Comparison of ENCODE assay signal across 8 mouse cellular contexts in the genomic region with DNA sequence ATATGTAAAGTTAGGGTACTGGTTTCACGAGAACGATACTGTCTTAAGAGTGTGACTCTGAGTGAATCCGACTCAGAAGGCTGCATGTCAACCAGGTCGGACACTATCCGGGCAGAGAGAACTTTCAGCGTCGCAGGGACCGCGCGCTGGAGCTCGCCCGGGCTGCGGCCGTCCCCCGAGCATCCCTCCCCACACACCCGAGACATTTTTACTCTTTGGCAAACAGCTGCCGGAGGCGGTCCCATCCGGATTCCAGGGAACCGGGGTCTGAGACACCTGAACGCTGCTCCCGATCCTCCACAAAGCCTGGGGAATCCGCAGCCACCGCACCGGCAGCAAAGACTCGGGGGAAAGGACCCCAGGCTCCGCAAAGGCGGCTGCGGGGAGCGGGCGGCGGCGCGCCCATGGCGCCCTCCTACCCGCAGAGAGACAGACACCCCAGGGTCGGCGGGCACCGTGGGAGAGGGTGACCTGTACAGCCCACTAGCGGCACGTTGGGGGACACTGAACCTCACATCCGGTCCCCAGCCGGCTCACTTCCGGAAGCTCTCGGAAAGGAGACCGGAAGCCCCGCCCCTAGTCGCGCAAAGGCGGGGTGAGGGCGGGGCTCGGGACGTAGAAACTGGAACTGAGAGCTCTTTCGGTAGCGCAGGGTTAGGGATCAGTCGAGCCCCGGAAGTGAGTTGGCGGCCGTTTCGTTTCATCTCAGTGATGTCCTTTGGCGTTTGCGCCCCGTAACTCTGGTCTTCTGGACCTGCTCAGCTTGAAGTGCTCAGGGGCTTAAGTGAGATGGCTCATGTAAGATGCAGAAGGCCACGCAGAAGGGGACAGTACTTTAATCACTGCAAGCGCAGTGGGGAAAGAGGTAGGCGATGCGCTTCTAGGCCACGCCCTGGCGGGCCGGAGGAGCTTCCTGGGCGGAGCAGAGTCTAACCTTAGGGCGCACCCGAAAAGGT. TPM values are rescaled to one million over a fixed set of nuclear protein-coding genes. Genes with fewer than 3 reads are reported as not detected.
DNase-seq lines count a peak whose midpoint lies in the region; ATAC-seq and TF ChIP-seq lines count a peak whose summit lies in the region.

Gene Timmdc1 (minus strand): TSS at position 535 of the 956 bp plus-strand sequence.

- peak within 1 kb of the TSS; percentile 87 for H3K9ac ChIP-seq in forebrain, embryonic 16.5 days (replicated peaks; ENCODE audit: low read depth, low read length)
- H3K9ac ChIP-seq in lung, embryonic 14.5 days: peak within 1 kb of the TSS; percentile 94

- peak; percentile 93 for DNase-seq in G1E (ENCODE audit: low spot score)
- peak; percentile 96 to 98 for DNase-seq in cerebellum, adult 18-20 months
- DNase-seq in heart, postnatal 36 days: peak; percentile 95
- DNase-seq in layer of hippocampus, adult 2 months (ENCODE audit: low spot score in 2 of 2): peak; percentile 96 to 97
- peak; percentile 99 for DNase-seq in lung, embryonic 14.5 days
- peak; percentile 96 for DNase-seq in thymus, adult 2 months

- no peak for TF ChIP-seq CTCF in G1E (IDR thresholded peaks at IDR 0.05; ENCODE audit: low read depth, low read length)
- TF ChIP-seq CTCF in layer of hippocampus, adult 2 months (conservative IDR thresholded peaks at IDR 0.05): peak; percentile 51
- peak; percentile 27 for TF ChIP-seq CTCF in lung, embryonic 14.5 days (IDR thresholded peaks at IDR 0.05; ENCODE audit: low read depth)
- TF ChIP-seq CTCF in olfactory bulb, adult 2 months (IDR thresholded peaks at IDR 0.05; ENCODE audit: insufficient read depth, low read depth, low read length): no peak
- TF ChIP-seq CTCF in thymus, adult 2 months (IDR thresholded peaks at IDR 0.05; ENCODE audit: borderline replicate concordance, control insufficient read depth, extremely low read depth, insufficient read depth, low read length, poor library complexity): peak; percentile 53; the same call in 1 of the 2 replicates

- H3K27me3 ChIP-seq in G1E (ENCODE audit: insufficient read depth, low read length): no peaks in the 10 kb centered on the region
- H3K27me3 ChIP-seq in forebrain, embryonic 16.5 days (replicated peaks; ENCODE audit: control insufficient read depth, insufficient read depth, low read length): no peaks in the 10 kb centered on the region
- H3K27me3 ChIP-seq in lung, embryonic 14.5 days (ENCODE audit: insufficient read depth, low read length): no peaks in the 10 kb centered on the region
- no peaks in the 10 kb centered on the region for H3K27me3 ChIP-seq in thymus, adult 2 months (ENCODE audit: control insufficient read depth, insufficient read depth, low read length)

- H3K4me2 ChIP-seq in forebrain, embryonic 16.5 days (ENCODE audit: low read length): peak within 1 kb of the TSS; percentile 71
- peak within 1 kb of the TSS; percentile 67 for H3K4me2 ChIP-seq in lung, embryonic 14.5 days

- peak; percentile 89 for ATAC-seq in G1E (ENCODE audit: extremely low read depth, insufficient number of reproducible peaks, low FRiP score, poor library complexity, severe bottlenecking)
- peak; percentile 99 for ATAC-seq in forebrain, embryonic 16.5 days
- ATAC-seq in lung, embryonic 14.5 days (ENCODE audit: insufficient read depth): peak; percentile 97

- H3K27ac ChIP-seq in forebrain, embryonic 16.5 days (ENCODE audit: low read length): peak within 1 kb of the TSS; percentile 90
- H3K27ac ChIP-seq in layer of hippocampus, adult 2 months: peak within 1 kb of the TSS; percentile 98
- peak within 1 kb of the TSS; percentile 91 for H3K27ac ChIP-seq in lung, embryonic 14.5 days (ENCODE audit: low read depth)
- peak within 1 kb of the TSS; percentile 97 for H3K27ac ChIP-seq in olfactory bulb, adult 2 months (ENCODE audit: insufficient read depth, low read depth, low read length)
- H3K27ac ChIP-seq in thymus, adult 2 months (ENCODE audit: control insufficient read depth, insufficient read depth, low read length): peak within 1 kb of the TSS; percentile 84

- peaks cover 56% of the 10 kb centered on the region for H3K36me3 ChIP-seq in G1E (replicated peaks)
- peaks cover 26% of the 10 kb centered on the region for H3K36me3 ChIP-seq in forebrain, embryonic 16.5 days (ENCODE audit: control insufficient read depth, insufficient read depth)
- H3K36me3 ChIP-seq in lung, embryonic 14.5 days (ENCODE audit: insufficient read depth): peaks cover 37% of the 10 kb centered on the region
- H3K36me3 ChIP-seq in thymus, adult 2 months (ENCODE audit: control insufficient read depth, insufficient read depth, low read length): peaks cover 14% of the 10 kb centered on the region

- H3K4me1 ChIP-seq in G1E (ENCODE audit: insufficient read depth, low read depth, low read length): peaks cover 12% of the 10 kb centered on the region
- H3K4me1 ChIP-seq in forebrain, embryonic 16.5 days (replicated peaks; ENCODE audit: control insufficient read depth, insufficient read depth, low read length): peaks cover 9% of the 10 kb centered on the region
- no peaks in the 10 kb centered on the region for H3K4me1 ChIP-seq in lung, embryonic 14.5 days (ENCODE audit: insufficient read depth)
- no peaks in the 10 kb centered on the region for H3K4me1 ChIP-seq in olfactory bulb, adult 2 months (ENCODE audit: control insufficient read depth, insufficient read depth, low read length)
- peaks cover 5% of the 10 kb centered on the region for H3K4me1 ChIP-seq in thymus, adult 2 months (replicated peaks; ENCODE audit: control insufficient read depth, insufficient read depth, low read length)

- no peaks in the 10 kb centered on the region for H3K9me3 ChIP-seq in G1E (replicated peaks)
- H3K9me3 ChIP-seq in forebrain, embryonic 16.5 days (ENCODE audit: control insufficient read depth, low read length): no peaks in the 10 kb centered on the region
- no peaks in the 10 kb centered on the region for H3K9me3 ChIP-seq in lung, embryonic 14.5 days (ENCODE audit: low read depth, low read length)

- H3K4me3 ChIP-seq in G1E (ENCODE audit: low read depth, low read length): peak within 1 kb of the TSS; percentile 86
- H3K4me3 ChIP-seq in forebrain, embryonic 16.5 days (replicated peaks; ENCODE audit: low read length): peak within 1 kb of the TSS; percentile 76
- peak within 1 kb of the TSS; percentile 99 for H3K4me3 ChIP-seq in layer of hippocampus, adult 2 months
- peak within 1 kb of the TSS; percentile 93 for H3K4me3 ChIP-seq in lung, embryonic 14.5 days (ENCODE audit: low read depth, low read length)
- H3K4me3 ChIP-seq in olfactory bulb, adult 2 months (ENCODE audit: insufficient read depth, low read depth, low read length): peak within 1 kb of the TSS; percentile 97
- H3K4me3 ChIP-seq in thymus, adult 2 months (ENCODE audit: control insufficient read depth, insufficient read depth, low read length): peak within 1 kb of the TSS; percentile 70

- peak; percentile 86; the same call in 1 of the 2 replicates for TF ChIP-seq POLR2A in olfactory bulb, adult 2 months (IDR thresholded peaks at IDR 0.05; ENCODE audit: insufficient read depth, low read depth, low read length)
- peak; percentile 66; the same call in 1 of the 2 replicates for TF ChIP-seq POLR2A in thymus, adult 2 months (IDR thresholded peaks at IDR 0.05; ENCODE audit: control insufficient read depth, extremely low read depth, insufficient read depth, low read length, poor library complexity)

- intact Hi-C loops in heart, postnatal 36 days (cut with DNase I): loop anchor here (1.0 kb wide), 1 partner anchor 70 kb away; the partner anchor contains the start of gene Adprh

- WGBS in forebrain, embryonic 16.5 days: under 1% methylated on average over 73 of the region's 73 CpGs
- under 1% methylated on average over 73 of the region's 73 CpGs for WGBS in lung, embryonic 14.5 days
- under 1% methylated on average over 73 of the region's 73 CpGs for WGBS in olfactory bulb, adult 2 months
- WGBS in thymus, adult 2 months: under 1% methylated on average over 73 of the region's 73 CpGs

RNA-seq across cellular contexts. Expression of gene Timmdc1, which starts in this region (rescaled TPM):
- total RNA-seq in G1E (2014; fragmentation: Nextera tagmentation) (36.7 and 38.7 TPM in 2 replicates), G1E (2017) (27.0 and 28.6 TPM in 2 replicates)
- 25.9 and 28.3 TPM in 2 replicates for polyA plus RNA-seq in G1E (2012)
- 34.2 and 36.6 TPM in 2 replicates for polyA plus RNA-seq in forebrain, embryonic 16.5 days (2015; fragmentation: Nextera tagmentation; extraction: Ambion mirVana)
- total RNA-seq in heart, postnatal 36 days (2021): 10 to 100 TPM; 62.4 to 74.4 TPM
- total RNA-seq in layer of hippocampus, adult 2 months (2021): 10 to 100 TPM; 28.4 to 30.9 TPM
- polyA plus RNA-seq in lung, embryonic 14.5 days (2014; fragmentation: Nextera tagmentation; extraction: Ambion mirVana): 23.1 and 25.1 TPM in 2 replicates
- polyA plus RNA-seq in olfactory bulb, adult 2 months (2012; ENCODE audit: insufficient read depth, insufficient read length, low replicate concordance, missing spikeins): not detected in 2 replicates
- polyA plus RNA-seq in thymus, adult 2 months (2012; rRNA removed): 25.0 and 30.7 TPM in 2 replicates

Comparison
In these comparisons a context has a peak if more than half of its experiments do, and no peak if none do; other contexts are left out.
1. Peak in every context shown above with its lines: DNase-seq, ATAC-seq, H3K4me3 ChIP-seq and H3K27ac ChIP-seq.
2. CTCF ChIP-seq: peak in layer of hippocampus, adult 2 months (single experiment), lung, embryonic 14.5 days (single experiment) and thymus, adult 2 months (single experiment); none in G1E (single experiment) and olfactory bulb, adult 2 months (single experiment).